Mouse (Mus musculus) megakaryocyte-erythroid progenitor cell, adult 5-6 weeks (primary cell): ENCODE measurements around the gene Sox15. TPM values are rescaled to one million over a fixed set of nuclear protein-coding genes. Genes with fewer than 3 reads are reported as not detected.

Experiments used
- ATAC-seq: replicated peaks from 2 replicates; pipeline ENCODE4 v1.8.0; 2016; ENCODE audit warnings: mild to moderate bottlenecking, inconsistent platforms; ENCODE audit not compliant: severe bottlenecking, poor library complexity, low FRiP score, low TSS enrichment
- total RNA-seq, 2 experiments: library from RNA; stranded (forward) in 1 of 2; stranded (reverse) in 1 of 2; fragments of 200-1000, 215-1000 nt in 1 of 2; fragments of >200 nt in 1 of 2; fragmentation: Nextera tagmentation in 1 of 2; gene quantifications; 2 replicates each; pipeline ENCODE4 v1.2.3; 2014 to 2017

Gene Sox15
- total RNA-seq, 2 experiments from 2014 or later, result not detected

GRCm38 (mm10) chr11:69670786-69671725 is 15.9 kb downstream of the Sox15 start:
- ATAC-seq, result peak; percentile 54

GRCm38 (mm10) chr11:69671726-69672124 is 16.6 kb downstream of the Sox15 start:
- peak; percentile 8; the same call in 1 of the 2 replicates for ATAC-seq

GRCm38 (mm10) chr11:69672211-69672706 is 17.1 kb downstream of the Sox15 start, which contains the start of gene Eif4a1:
Gene Eif4a1 (minus strand): TSS chr11:69672423.
- ATAC-seq, result peak; percentile 95

- ATAC-seq, result no peak
Observed at GRCm38 (mm10) chr11:69679144-69679543, 24.0 kb downstream of the Sox15 start.

GRCm38 (mm10) chr11:69680136-69680855 is 25.2 kb downstream of the Sox15 start:
- no peak for ATAC-seq

GRCm38 (mm10) chr11:69681314-69682208 is 26.4 kb downstream of the Sox15 start, which contains the start of gene Senp3:
Gene Senp3 (minus strand): TSS chr11:69682084.
- peak; percentile 84 for ATAC-seq

- no peak for ATAC-seq
Observed at GRCm38 (mm10) chr11:69682209-69682839, 27.2 kb downstream of the Sox15 start.

GRCm38 (mm10) chr11:69682840-69683533 is 27.9 kb downstream of the Sox15 start:
- ATAC-seq, result no peak; the same call in 1 of the 2 replicates

- ATAC-seq, result no peak
Observed at GRCm38 (mm10) chr11:69683576-69683975, 28.5 kb downstream of the Sox15 start.

GRCm38 (mm10) chr11:69684128-69684745 is 29.1 kb downstream of the Sox15 start:
- ATAC-seq, result no peak

- ATAC-seq, result no peak
Observed at GRCm38 (mm10) chr11:69684936-69685335, 29.8 kb downstream of the Sox15 start.

GRCm38 (mm10) chr11:69685526-69686148 is 30.5 kb downstream of the Sox15 start, which contains the start of gene Tnfsf13:
Gene Tnfsf13 (minus strand): TSS chr11:69685784.
- ATAC-seq, result peak; percentile 49

- ATAC-seq, result no peak
Observed at GRCm38 (mm10) chr11:69686377-69686776, 31.3 kb downstream of the Sox15 start.

GRCm38 (mm10) chr11:69687061-69687460 is 31.9 kb downstream of the Sox15 start:
- no peak for ATAC-seq

- ATAC-seq, result no peak
Observed at GRCm38 (mm10) chr11:69689891-69690290, 34.8 kb downstream of the Sox15 start.

- ATAC-seq, result no peak
Observed at GRCm38 (mm10) chr11:69692196-69692811, 37.2 kb downstream of the Sox15 start.

GRCm38 (mm10) chr11:69692863-69693262 is 37.7 kb downstream of the Sox15 start:
- ATAC-seq, result no peak
